Mouse (Mus musculus): ENCODE measurements around the gene 4933424G06Rik. TPM values are rescaled to one million over a fixed set of nuclear protein-coding genes. Genes with fewer than 3 reads are reported as not detected.

4933424G06Rik gene
- total RNA-seq, 2 experiments from 2014 or later = not detected

DNA sequence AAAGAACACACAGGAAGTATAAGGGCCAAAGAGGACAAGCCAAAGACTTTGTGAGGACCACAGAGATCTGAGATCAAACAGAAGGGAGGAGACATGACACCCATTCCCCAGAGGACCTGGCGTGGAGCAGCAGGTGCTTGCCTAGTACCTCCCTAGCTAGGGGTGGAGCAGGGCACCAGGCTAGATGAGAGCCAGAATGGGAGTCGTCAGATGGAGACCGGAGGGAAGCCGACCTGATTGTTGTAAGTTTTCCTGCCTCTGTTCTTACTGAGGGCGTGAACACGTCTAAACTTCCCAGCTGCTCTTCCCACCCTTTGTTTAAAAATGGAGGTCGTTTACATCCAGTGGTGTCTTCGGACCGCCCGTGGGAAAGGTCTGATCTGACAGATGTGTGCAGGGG lies 57.4 kb downstream of the 4933424G06Rik start:
- ATAC-seq (replicated peaks; ENCODE audit: poor library complexity) = no peak

DNA sequence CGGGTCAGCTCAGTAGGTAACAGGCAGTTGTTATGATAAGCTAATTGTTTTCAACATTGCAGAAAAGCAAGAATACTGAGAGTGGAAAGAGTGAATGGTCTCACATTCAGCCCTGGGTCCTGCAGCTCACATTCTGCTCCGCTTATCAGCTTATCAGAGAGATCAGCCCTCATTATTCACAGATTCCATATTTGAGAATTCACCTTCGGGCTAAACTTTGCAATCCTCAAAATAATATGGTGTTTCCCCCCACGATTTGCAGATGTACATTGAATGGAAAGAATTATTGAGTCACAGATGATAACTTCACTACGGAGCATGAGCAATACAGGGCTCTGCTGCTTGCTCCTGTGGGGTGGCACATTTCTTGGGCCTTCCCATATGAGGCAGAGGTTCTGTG lies 58.8 kb downstream of the 4933424G06Rik start:
- no peak for ATAC-seq (replicated peaks; ENCODE audit: poor library complexity)

DNA sequence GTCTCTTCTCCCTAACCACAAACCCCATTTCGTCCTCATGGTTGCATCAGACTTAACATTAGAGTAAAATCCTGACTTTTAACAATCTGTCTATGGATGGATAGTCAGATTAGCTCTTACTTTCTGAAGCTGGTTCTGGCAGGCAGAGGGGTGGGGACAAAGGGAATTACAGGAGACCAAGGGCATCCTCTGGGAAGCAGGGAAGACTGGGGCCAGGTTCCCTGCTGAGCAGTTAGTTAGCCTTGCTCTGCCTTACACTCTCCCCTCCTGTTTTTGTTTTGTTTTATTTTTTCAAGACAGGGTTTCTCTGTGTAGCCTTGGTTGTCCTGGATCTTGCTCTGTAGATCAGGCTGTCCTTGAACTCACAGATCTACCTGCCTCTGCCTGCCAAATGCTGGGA lies 60.0 kb downstream of the 4933424G06Rik start:
- no peak for ATAC-seq (replicated peaks; ENCODE audit: poor library complexity)

DNA sequence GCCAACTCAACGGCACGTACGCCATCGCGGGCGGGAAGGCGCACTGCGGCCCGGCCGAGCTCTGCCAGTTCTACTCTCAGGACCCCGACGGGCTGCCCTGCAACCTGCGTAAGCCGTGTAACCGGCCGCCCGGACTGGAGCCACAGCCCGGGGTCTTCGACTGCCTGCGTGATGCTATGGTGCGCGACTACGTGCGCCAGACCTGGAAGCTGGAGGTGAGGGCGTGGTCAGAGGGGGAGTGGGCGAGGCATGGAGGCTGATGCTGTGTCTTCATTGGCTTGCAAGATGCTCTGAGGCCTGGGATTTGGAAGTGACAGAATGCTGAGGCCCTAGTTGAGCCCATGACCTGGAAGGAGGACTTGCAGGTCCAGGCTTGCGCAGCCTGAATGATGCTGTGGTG lies 61.0 kb downstream of the 4933424G06Rik start:
- no peak for ATAC-seq (replicated peaks; ENCODE audit: poor library complexity)

DNA sequence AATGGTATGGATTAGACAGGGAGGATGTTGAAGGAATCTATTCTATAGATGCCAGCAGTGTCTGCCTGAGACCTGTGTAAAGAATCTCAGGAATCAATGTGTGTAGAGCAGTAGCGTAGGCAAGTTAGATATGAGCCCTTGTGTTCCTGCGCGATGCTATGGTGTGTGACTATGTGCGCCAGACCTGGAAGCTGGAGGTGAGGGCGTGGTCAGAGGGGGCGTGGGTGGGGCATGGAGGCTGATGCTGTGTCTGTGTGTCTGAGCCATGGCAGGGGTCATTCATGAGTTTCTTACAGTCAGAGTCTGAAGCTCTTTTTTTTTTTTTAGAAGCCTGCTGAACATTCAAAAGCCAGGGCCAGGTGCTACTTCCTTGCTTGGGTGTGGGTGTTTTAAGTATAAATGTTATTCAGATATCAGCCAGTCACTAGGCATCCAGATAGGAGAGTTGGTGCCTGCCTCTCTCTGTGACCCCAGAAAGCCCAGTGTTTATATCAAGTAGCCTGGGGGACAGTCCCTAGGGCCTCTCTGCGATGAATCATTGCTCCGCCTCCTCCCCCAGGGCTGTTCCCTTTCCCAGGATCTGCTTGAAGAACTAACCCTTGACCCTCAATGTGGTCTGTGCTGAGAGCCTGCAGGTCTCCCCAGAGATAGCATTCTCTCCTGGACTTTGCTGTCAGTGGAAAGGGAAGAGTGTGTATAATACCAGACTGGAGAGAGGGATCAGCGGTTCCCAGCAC lies 62.4 kb downstream of the 4933424G06Rik start:
- no peak for ATAC-seq (replicated peaks; ENCODE audit: poor library complexity)

DNA sequence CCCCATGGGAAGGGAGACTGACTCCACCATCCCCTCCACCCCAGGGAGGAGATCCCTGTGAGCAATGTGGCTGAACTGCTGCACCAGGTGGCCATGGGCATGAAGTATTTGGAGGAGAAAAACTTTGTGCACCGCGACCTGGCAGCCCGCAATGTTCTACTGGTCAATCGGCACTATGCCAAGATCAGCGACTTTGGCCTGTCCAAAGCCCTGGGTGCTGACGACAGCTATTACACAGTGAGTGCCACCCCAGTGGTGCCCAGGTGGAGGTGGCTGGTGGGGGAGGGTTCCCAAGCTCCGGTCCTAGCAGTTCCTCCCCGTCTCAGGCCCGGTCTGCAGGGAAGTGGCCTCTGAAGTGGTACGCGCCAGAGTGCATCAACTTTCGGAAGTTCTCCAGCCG lies 70.8 kb downstream of the 4933424G06Rik start:
- no peak for ATAC-seq (replicated peaks; ENCODE audit: poor library complexity)

DNA sequence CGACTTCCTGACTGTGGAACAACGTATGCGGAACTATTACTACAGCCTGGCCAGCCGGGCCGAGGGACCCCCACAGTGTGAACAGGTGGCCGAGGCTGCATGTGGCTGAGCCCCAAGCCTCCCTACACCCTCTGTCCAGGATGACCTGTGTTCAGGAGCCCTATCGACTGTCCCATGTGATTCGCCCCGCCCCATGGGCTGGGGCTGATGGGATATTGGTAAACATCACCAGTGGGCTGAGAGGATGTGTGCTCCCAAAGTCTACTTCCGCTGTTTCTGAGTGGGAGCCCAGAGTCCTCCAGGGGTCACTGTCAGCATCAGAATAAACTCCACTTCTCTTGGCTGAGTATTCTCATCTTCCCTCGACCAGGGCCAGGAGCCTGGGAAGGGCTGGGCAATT lies 72.5 kb downstream of the 4933424G06Rik start:
- ATAC-seq (replicated peaks; ENCODE audit: poor library complexity) = no peak

DNA sequence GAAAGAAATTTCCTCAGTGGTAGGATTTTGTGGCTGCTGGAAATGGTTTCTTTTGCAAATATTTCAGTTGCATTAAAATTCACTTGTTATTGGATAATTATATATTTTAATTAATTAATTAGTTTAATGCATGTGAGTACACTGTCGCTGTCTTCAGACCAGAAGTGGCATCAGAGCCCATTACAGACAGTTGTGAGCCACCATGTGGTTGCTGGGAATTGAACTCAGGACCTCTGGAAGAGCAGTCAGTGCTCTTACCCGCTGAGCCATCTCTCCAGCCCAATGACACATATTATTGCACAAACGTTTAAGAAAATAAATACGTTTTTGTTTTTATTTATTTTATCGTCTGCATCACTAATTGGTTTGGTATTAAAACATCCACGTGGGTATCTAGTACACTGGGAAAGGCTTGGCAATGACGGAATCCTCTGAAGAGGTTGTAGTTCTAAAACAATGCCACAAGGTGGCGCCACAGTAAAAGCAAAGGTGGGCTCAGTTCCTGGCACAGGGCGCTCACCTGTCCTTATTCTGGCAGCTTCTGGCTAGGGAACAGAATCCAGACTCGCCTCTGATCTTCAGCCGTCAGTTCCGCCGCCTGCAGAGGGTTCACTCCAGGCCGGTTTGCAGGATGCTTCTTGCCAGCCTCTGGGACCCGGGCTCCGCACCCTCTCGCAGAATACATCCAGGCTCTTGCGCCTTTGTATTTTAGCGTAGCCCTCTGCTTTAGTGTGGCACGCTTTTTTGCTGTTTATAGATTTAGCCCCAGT lies 74.6 kb downstream of the 4933424G06Rik start:
- peak; percentile 85 for ATAC-seq (replicated peaks; ENCODE audit: poor library complexity)

DNA sequence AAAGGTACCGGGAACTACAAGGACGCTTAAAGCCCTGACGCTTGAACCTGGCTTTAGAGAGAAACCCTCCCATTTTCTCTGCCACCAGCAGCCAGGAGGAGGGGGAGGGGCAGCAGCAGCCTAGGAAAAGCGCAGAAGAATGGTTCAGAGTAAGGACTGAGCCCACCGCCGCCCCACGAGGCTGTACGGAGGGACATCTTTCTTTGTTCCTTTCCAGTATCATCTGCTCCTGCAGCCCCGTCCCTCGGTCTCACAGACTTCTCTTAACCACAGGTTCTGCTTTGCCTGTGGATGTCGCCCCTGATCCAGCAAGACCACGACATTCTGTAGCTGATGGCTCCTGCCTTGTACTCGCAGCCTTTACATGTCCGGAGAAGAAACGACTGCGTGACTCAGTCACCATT lies 75.3 kb downstream of the 4933424G06Rik start:
- peak; percentile 27; the same call in 1 of the 2 replicates for ATAC-seq (replicated peaks; ENCODE audit: poor library complexity)

DNA sequence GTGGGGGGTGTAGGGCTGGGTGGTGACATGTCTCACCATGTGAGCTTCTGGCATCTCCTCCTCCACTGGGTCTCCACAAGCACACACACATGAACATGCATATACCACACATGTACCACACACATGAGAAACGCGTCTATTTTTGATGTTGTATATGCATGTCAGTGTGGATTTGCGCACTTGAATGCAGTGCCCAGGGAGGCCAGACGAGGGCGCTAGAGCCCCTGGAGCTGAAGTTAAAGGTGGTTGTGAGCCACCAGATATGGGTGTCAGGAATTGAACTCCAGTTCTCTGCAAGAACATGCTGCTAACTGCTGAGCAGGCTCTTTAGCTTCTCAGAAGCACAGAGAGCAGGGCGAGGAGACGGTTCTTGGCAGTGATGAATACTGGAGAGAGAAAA lies 76.4 kb downstream of the 4933424G06Rik start:
- ATAC-seq (replicated peaks; ENCODE audit: poor library complexity) = no peak

DNA sequence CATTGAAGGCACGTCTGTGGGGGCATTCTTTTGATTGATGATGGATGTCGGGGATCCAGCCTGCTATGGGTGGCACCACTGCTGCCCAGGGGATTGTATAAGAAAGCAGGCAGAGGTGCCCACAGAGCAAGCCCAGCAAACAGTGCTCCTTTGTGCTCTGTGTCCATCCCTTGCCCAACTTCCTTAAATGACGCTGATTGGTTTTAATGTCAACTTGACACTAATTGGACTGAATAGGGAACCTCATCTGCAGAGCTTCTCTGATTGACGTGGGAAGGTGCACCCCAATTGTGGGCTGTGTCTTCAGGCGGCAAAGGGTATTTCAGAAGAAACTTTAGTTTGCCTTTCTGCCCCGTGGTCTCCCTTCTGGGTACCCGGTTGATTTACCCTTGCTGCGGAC lies 79.5 kb downstream of the 4933424G06Rik start:
- peak; percentile 49 for ATAC-seq (replicated peaks; ENCODE audit: poor library complexity)

DNA sequence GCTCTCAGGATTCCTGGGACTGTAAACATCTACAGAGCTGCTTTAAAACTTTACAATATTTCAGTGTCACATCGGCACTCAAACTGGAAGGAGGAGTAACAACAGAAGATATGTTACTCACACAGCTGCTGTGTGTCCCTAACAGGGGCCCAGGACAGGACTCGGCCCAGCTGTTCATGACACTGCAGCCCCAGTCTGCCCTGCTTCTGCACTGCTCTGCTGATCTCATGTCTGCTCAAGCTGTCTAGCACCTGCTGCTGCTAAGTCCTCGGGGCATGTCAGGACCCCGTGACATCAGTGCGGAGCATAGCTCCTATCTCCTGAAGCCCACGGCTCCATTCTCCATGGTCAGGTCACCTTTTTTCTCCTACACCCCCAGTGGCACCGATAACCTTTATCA lies 86.8 kb downstream of the 4933424G06Rik start:
- ATAC-seq (replicated peaks; ENCODE audit: poor library complexity) = no peak

DNA sequence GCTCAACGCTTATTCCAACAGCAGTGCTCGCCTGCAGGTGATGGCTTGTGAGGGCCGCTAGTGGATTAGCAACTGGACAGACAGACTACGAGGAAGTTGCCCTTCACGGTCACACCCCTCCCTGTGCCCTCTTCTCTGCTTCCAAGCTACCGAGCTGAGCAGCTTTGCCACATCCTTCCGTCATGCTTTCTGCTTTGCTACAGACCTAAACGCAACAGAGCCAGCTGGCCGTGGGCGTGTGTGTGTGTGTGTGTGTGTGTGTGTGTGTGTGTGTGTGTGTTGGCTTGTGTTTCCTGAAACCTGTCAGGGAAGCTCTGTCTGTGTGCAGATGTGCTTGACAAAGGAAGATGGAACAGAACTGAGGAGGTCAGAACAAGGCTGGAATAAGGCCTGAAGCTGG lies 87.5 kb downstream of the 4933424G06Rik start:
- ATAC-seq (replicated peaks; ENCODE audit: poor library complexity) = peak; percentile 92

DNA sequence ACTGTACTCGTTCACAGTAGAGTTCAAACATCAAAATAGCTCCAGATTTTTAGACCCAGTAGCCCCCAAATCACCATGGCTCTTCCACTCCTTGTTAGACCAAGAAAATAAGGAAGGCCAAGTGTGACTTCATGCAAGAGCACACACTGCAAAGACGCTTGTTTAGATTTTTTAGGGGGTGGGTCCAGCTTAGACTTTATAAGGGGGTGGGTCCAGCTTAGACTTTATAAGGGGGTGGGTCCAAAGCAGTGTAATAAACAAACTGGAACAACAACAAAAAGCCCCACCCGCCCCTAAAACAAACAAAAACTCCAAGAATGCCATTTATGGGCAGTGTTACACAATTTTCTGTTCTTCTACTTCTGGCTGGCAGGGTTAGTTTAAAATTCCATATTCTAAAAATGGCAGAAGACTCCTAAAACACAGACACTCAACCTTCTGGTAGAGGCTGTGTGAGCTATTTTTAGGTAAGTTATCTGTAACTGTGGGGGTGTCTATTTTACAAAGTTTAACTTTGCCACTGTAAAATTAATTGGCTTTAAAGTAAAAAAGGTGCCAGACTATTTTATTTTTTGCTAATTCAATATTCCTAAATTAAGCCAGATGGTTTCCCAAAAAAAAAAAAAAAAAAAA lies 90.5 kb downstream of the 4933424G06Rik start:
- no peak for ATAC-seq (replicated peaks; ENCODE audit: poor library complexity)

DNA sequence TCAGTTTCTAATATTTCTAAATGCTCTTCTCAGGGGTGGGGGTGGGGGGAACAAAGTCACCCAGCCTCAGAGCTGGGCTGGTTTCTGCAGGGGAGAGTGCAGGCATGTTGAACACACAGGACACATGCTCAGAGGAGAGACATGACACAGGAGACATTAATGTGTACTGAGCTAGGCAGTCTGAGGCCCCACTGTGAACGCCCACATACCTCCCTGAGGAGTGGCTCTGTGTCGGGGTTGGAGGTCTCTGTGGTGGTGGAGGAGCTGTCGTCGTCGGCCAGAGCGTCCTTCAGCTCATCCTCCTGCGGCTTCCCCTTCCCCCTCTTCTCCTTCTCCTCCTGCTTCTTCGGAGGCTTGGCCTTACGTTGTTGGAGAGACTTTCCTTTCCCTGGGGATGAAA lies 94.3 kb downstream of the 4933424G06Rik start:
- ATAC-seq (replicated peaks; ENCODE audit: poor library complexity) = no peak

DNA sequence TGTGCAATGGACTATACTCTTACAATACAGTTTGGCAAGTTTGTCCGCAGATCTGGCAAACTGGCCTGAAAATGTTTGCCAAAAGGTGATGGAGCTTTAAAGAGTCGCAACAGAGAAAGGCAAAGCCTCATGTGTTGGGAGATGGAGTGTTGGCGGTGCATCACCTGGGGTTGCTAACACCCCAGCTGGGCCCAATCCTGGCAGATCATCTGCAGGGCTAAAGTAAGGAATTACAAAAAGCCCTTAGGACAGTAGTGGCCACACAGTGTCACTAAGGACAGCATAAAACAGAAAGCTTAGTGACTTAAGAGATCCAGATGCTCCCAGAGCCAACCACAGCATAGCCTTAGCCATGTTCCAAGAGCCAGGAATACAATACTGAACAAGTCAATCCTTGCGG lies 94.9 kb downstream of the 4933424G06Rik start:
- ATAC-seq (replicated peaks; ENCODE audit: poor library complexity) = no peak

DNA sequence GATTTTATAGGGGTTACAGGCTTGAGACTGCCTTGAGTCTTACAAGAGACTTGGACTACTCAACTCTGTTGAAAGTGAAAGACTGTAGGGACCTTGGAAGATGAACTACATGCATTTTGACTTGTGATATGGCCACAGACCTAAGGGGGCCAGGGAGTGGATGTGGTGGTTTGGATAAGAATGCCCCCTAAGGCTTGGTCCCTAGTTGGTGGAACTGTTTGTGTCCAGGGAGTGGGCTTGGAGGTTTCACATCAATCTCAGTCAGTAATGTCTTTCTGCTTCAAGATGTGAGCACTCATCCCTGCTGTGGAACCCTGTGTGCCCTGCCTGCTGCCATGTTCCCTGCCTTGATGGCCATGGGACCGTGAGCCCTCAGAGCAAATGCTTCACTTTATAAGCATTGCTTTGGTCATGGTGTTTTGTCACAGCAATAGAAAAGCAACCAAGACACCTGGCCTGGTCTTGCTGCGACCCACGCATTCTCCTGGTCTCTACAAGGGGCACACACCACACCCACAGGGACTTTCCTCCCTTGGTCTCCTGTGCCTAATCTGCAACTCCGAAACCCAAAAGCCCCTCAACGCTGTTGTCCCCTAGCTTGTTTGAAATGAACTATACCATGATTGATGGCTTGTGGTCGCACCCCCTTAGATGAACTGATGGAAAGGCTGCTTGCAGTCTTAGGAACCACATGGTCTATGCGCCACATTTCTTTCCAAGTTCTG lies 96.4 kb downstream of the 4933424G06Rik start:
- no peak for ATAC-seq (replicated peaks; ENCODE audit: poor library complexity)

DNA sequence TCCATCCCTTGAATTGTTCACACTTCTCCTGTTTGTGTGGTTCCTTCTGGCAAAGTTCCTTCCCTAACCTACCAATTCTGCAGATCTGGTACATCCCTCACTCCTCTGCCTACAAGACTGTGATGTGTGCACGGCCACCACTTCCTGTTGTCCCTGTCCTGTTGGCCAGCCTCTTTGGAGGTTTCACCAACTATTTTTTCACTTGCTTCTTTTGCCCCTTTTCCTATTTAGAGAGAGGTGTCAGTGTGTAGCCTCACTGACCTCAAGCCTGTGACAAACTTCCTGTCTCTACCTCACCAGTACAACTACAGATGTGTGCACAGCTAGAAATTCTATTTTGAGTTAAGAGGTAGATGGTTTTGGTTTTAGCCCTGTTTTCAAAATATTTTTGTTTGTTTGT lies 97.1 kb downstream of the 4933424G06Rik start:
- ATAC-seq (replicated peaks; ENCODE audit: poor library complexity) = no peak
